10 mouse cellular contexts compared by ENCODE assay signal in the genomic region with DNA sequence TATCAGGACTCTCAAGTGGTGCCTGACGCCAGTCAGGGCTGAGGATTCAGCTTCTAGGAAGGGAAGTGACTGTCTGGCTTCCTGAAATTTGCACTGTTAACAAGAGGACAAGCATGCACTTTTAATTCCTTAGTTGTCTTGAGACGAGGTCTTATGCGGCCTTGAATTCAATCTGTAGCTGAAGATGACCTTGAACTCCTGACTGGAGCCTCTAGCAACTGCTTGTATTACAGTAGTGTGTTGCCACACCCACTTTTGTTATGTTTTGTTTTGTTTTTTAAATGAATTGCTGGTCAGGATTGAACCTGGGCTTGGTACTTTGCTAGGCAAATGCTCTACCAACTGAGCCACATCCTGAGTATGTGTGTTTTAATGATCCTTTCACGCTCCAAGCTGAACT. TPM values are rescaled to one million over a fixed set of nuclear protein-coding genes. Genes with fewer than 3 reads are reported as not detected.
DNase-seq lines count a peak whose midpoint lies in the region; ATAC-seq and TF ChIP-seq lines count a peak whose summit lies in the region.
"Had no signal": no experiment of that assay in that cellular context is flagged by ENCODE, and none has a peak within 500 bp of the region (broad histone marks: within the 10 kb centered on the region; RNA-seq: fewer than 3 reads in every experiment).

No protein-coding gene starts in this region.

- no peak for DNase-seq in heart, embryonic 10.5 days (ENCODE audit: low spot score)
- no peak for DNase-seq in heart, postnatal 14 days
- no peak for DNase-seq in neural tube, embryonic 11.5 days (ENCODE audit: low spot score)
- no peak for DNase-seq in neural tube, embryonic 10.5 days (ENCODE audit: extremely low spot score, low spot score)
- no peak for DNase-seq in stomach, postnatal 0 days (ENCODE audit: low spot score)
- no peak for DNase-seq in left cerebral cortex, postnatal 25 days (ENCODE audit: low spot score in 2 of 2)
- DNase-seq in lung, postnatal 4 days, result no peak
- DNase-seq: adrenal gland, postnatal 25 days; kidney, postnatal 4 days had no signal

- ATAC-seq in neural tube, embryonic 11.5 days (ENCODE audit: insufficient read depth, low FRiP score, low TSS enrichment), result no peak
- no peak for ATAC-seq in limb, embryonic 15.5 days (ENCODE audit: insufficient number of reproducible peaks, low FRiP score, low TSS enrichment, low read depth)
- no peak for ATAC-seq in stomach, postnatal 0 days (ENCODE audit: low FRiP score, low TSS enrichment)

- intact Hi-C loops in heart, postnatal 14 days (cut with DNase I), result no loop called here
- intact Hi-C loops in left cerebral cortex, postnatal 25 days (cut with DNase I), result no loop called here

- 0 out of 2 replicates have a peak, but pooled peaks cover 5% of the 10 kb centered on the region for H3K27me3 ChIP-seq in heart, embryonic 10.5 days (ENCODE audit: insufficient read depth, poor library complexity, severe bottlenecking)
- no peaks in the 10 kb centered on the region for H3K27me3 ChIP-seq in neural tube, embryonic 11.5 days (ENCODE audit: control insufficient read depth, insufficient read depth, low read length)
- H3K27me3 ChIP-seq in limb, embryonic 15.5 days, result no peaks in the 10 kb centered on the region
- H3K27me3 ChIP-seq in stomach, postnatal 0 days (ENCODE audit: control insufficient read depth, insufficient read depth, low read length), result no peaks in the 10 kb centered on the region

- H3K4me3 ChIP-seq in heart, embryonic 10.5 days, result peak overlapping the region; percentile 84
- H3K4me3 ChIP-seq in neural tube, embryonic 11.5 days (ENCODE audit: low read depth, low read length), result peak overlapping the region; percentile 78
- H3K4me3 ChIP-seq in limb, embryonic 15.5 days, result no peak overlapping the region
- no peak overlapping the region for H3K4me3 ChIP-seq in stomach, postnatal 0 days (ENCODE audit: low read depth, low read length)

- TF ChIP-seq CTCF in stomach, postnatal 0 days (IDR thresholded peaks at IDR 0.05; ENCODE audit: low read depth), result no peak

- no peak for TF ChIP-seq EP300 in stomach, postnatal 0 days (optimal IDR thresholded peaks at IDR 0.05)

- 60% methylated on average over 4 of the region's 4 CpGs for WGBS in heart, embryonic 10.5 days
- 80% methylated on average over 4 of the region's 4 CpGs for WGBS in neural tube, embryonic 11.5 days
- 69% methylated on average over 4 of the region's 4 CpGs for WGBS in limb, embryonic 15.5 days
- WGBS in stomach, postnatal 0 days, result 77% methylated on average over 4 of the region's 4 CpGs

- H3K9ac ChIP-seq in neural tube, embryonic 11.5 days (ENCODE audit: low read length), result peak overlapping the region; percentile 92
- H3K9ac ChIP-seq in limb, embryonic 15.5 days, result no peak overlapping the region
- 0 out of 2 replicates have a peak overlapping the region, but pooled peaks have one; percentile 74 for H3K9ac ChIP-seq in stomach, postnatal 0 days (ENCODE audit: low read length)

- no peaks in the 10 kb centered on the region for H3K9me3 ChIP-seq in heart, embryonic 10.5 days
- no peaks in the 10 kb centered on the region for H3K9me3 ChIP-seq in neural tube, embryonic 11.5 days (ENCODE audit: control insufficient read depth, low read length)
- no peaks in the 10 kb centered on the region for H3K9me3 ChIP-seq in limb, embryonic 15.5 days
- H3K9me3 ChIP-seq in stomach, postnatal 0 days (ENCODE audit: control insufficient read depth, low read length), result no peaks in the 10 kb centered on the region

- peaks cover 4% of the 10 kb centered on the region; the same call in 1 of the 2 replicates for H3K36me3 ChIP-seq in heart, embryonic 10.5 days
- H3K36me3 ChIP-seq in neural tube, embryonic 11.5 days (ENCODE audit: control insufficient read depth, insufficient read depth, low read length), result no peaks in the 10 kb centered on the region
- H3K36me3 ChIP-seq in limb, embryonic 15.5 days, result peaks cover 8% of the 10 kb centered on the region; the same call in 1 of the 2 replicates
- H3K36me3 ChIP-seq in stomach, postnatal 0 days (ENCODE audit: control insufficient read depth, insufficient read depth, low read length), result no peaks in the 10 kb centered on the region

- H3K4me2 ChIP-seq in neural tube, embryonic 11.5 days (ENCODE audit: low read depth), result peak overlapping the region; percentile 66
- H3K4me2 ChIP-seq in limb, embryonic 15.5 days, result 0 out of 2 replicates have a peak overlapping the region, but pooled peaks have one; percentile 90
- peak overlapping the region; percentile 94; the same call in 1 of the 2 replicates for H3K4me2 ChIP-seq in stomach, postnatal 0 days (replicated peaks; ENCODE audit: low read depth)

- peak overlapping the region; percentile 95 for H3K27ac ChIP-seq in heart, embryonic 10.5 days
- H3K27ac ChIP-seq in neural tube, embryonic 11.5 days (ENCODE audit: low read depth, low read length), result no peak overlapping the region
- no peak overlapping the region for H3K27ac ChIP-seq in limb, embryonic 15.5 days
- no peak overlapping the region; the same call in 1 of the 2 replicates for H3K27ac ChIP-seq in stomach, postnatal 0 days (replicated peaks)

- peaks cover 63% of the 10 kb centered on the region for H3K4me1 ChIP-seq in heart, embryonic 10.5 days
- peaks cover 22% of the 10 kb centered on the region for H3K4me1 ChIP-seq in neural tube, embryonic 11.5 days (ENCODE audit: control insufficient read depth, insufficient read depth, low read length)
- H3K4me1 ChIP-seq in limb, embryonic 15.5 days, result peaks cover 31% of the 10 kb centered on the region
- 0 out of 2 replicates have a peak, but pooled peaks cover 6% of the 10 kb centered on the region for H3K4me1 ChIP-seq in stomach, postnatal 0 days (replicated peaks; ENCODE audit: control insufficient read depth, insufficient read depth)

RNA-seq across cellular contexts. Expression of a gene that starts 32.5 kb away (rescaled TPM):
- 36.3 and 46.7 TPM in 2 replicates for polyA plus RNA-seq in heart, embryonic 10.5 days (2016; fragmentation: Nextera tagmentation; extraction: Ambion mirVana)
- total RNA-seq in heart, postnatal 14 days (2021), result 100 to 1,000 TPM; 151 to 165 TPM
- polyA plus RNA-seq in neural tube, embryonic 11.5 days (2014; fragmentation: Nextera tagmentation; extraction: Ambion mirVana), result 41.4 and 44.8 TPM in 2 replicates
- polyA plus RNA-seq in limb, embryonic 15.5 days (2015; fragmentation: Nextera tagmentation; extraction: Ambion mirVana), result 12.6 and 14.3 TPM in 2 replicates
- polyA plus RNA-seq in stomach, postnatal 0 days (2015; fragmentation: Nextera tagmentation; extraction: Ambion mirVana), result 17.9 and 19.0 TPM in 2 replicates
- 1 to 10 TPM; 3.6 to 6.8 TPM for total RNA-seq in left cerebral cortex, postnatal 25 days (2021)

Comparison
In these comparisons a context has a peak if more than half of its experiments do, and no peak if none do; other contexts are left out.
1. H3K4me3 ChIP-seq: peak in heart, embryonic 10.5 days (single experiment) and neural tube, embryonic 11.5 days (single experiment); none in limb, embryonic 15.5 days (single experiment) and stomach, postnatal 0 days (single experiment).
2. Peak in every context shown above with its lines, with median percentiles within 50 percentile points of each other: H3K4me2 ChIP-seq.